ENCODE assay signal across 25 mouse cellular contexts in the genomic region with DNA sequence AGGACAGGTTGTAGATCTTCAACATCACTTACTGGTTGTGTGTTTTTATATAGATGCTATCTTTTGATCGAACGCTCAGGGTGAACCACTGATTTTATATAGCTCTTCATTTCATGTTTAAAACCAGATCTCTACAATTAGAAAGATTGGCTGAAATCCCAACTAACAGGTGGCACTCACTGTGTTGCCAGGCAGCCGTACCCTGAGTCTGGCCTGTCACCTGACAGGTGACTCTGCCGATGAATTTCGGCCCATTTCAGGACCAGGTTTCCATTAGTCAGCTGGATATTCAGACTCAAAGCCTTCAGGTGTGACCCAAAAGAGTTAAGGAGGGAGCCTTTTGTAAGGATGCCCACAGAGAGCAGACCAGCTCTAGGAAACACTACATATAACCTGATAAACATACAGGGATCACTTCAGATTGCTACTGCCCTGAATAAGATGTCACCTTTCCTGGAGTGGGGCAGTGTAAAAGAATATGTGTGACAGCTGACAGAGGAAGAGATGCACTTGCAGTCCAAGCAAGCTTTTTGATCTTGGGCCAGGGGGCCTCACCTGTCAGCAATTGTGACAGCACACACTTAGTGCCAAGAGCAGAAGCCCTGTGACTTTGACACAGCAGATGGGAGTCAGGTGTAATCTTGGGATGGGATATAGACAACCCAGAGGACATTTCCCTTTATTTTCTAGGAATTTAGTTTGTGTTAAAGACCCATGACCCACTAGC.
DNase-seq lines count a peak whose midpoint lies in the region; ATAC-seq and TF ChIP-seq lines count a peak whose summit lies in the region.
"Had no signal": no experiment of that assay in that cellular context is flagged by ENCODE, and none has a peak within 500 bp of the region (broad histone marks: within the 10 kb centered on the region; RNA-seq: fewer than 3 reads in every experiment).

No protein-coding gene starts in this region.

- H3K27me3 ChIP-seq in hindbrain, postnatal 0 days (ENCODE audit: insufficient read depth, low read length): no peaks in the 10 kb centered on the region
- no peaks in the 10 kb centered on the region for H3K27me3 ChIP-seq in hindbrain, embryonic 12.5 days
- H3K27me3 ChIP-seq: CH12.LX; embryonic facial prominence, embryonic 15.5 days; hindbrain, embryonic 15.5 days; Patski had no signal

- no peak overlapping the region for H3K4me3 ChIP-seq in hindbrain, postnatal 0 days (ENCODE audit: low read length)
- no peak overlapping the region for H3K4me3 ChIP-seq in hindbrain, embryonic 12.5 days
- H3K4me3 ChIP-seq: embryonic facial prominence, embryonic 15.5 days; erythroblast, embryonic 14.5 days; forebrain, embryonic 10.5 days; heart, embryonic 10.5 days; hindbrain, embryonic 15.5 days had no signal

- H3K9ac ChIP-seq in hindbrain, postnatal 0 days (replicated peaks; ENCODE audit: low read length): no peak overlapping the region
- H3K9ac ChIP-seq in hindbrain, embryonic 12.5 days: no peak overlapping the region
- H3K9ac ChIP-seq: embryonic facial prominence, embryonic 15.5 days; hindbrain, embryonic 15.5 days had no signal

- H3K36me3 ChIP-seq in hindbrain, postnatal 0 days (ENCODE audit: insufficient read depth, low read length): no peaks in the 10 kb centered on the region
- no peaks in the 10 kb centered on the region for H3K36me3 ChIP-seq in hindbrain, embryonic 12.5 days
- H3K36me3 ChIP-seq: embryonic facial prominence, embryonic 15.5 days; forebrain, embryonic 10.5 days; heart, embryonic 10.5 days; hindbrain, embryonic 15.5 days had no signal

- no peak overlapping the region for H3K27ac ChIP-seq in hindbrain, postnatal 0 days
- no peak overlapping the region for H3K27ac ChIP-seq in hindbrain, embryonic 12.5 days
- H3K27ac ChIP-seq: embryonic facial prominence, embryonic 15.5 days; forebrain, embryonic 10.5 days; heart, embryonic 10.5 days; hindbrain, embryonic 15.5 days had no signal

- TF ChIP-seq CTCF in hindbrain, postnatal 0 days (IDR thresholded peaks at IDR 0.05; ENCODE audit: low read depth): no peak

- DNase-seq in hindbrain, postnatal 0 days (ENCODE audit: low spot score): peak; percentile 6
- DNase-seq in cerebellum, adult 11-12 months: peak; percentile 39
- DNase-seq in cerebellum, adult 9-10 months: peak; percentile 68
- peak; percentile 72 to 79 for DNase-seq in cerebellum, postnatal 25 days
- no peak for DNase-seq in kidney, adult 11 months
- DNase-seq in thymus, postnatal 4 days: no peak
- DNase-seq in kidney, adult 9 months: no peak
- DNase-seq: adrenal gland, postnatal 14 days; embryo, embryonic 11 days; gastrocnemius, postnatal 10 days; heart, adult 18-20 months; heart, postnatal 10 days; heart, postnatal 4 days had no signal

- no peaks in the 10 kb centered on the region for H3K9me3 ChIP-seq in hindbrain, postnatal 0 days (ENCODE audit: low read length)
- H3K9me3 ChIP-seq in hindbrain, embryonic 12.5 days (replicated peaks): no peaks in the 10 kb centered on the region
- H3K9me3 ChIP-seq: embryonic facial prominence, embryonic 15.5 days; forebrain, embryonic 10.5 days; heart, embryonic 10.5 days; hindbrain, embryonic 15.5 days had no signal

- H3K4me1 ChIP-seq in hindbrain, postnatal 0 days (ENCODE audit: insufficient read depth, low read length): no peaks in the 10 kb centered on the region
- no peaks in the 10 kb centered on the region for H3K4me1 ChIP-seq in hindbrain, embryonic 12.5 days
- H3K4me1 ChIP-seq: embryonic facial prominence, embryonic 15.5 days; forebrain, embryonic 10.5 days; heart, embryonic 10.5 days; hindbrain, embryonic 15.5 days had no signal

- H3K4me2 ChIP-seq in hindbrain, postnatal 0 days (ENCODE audit: low read depth, low read length): no peak overlapping the region
- H3K4me2 ChIP-seq in hindbrain, embryonic 12.5 days (replicated peaks): no peak overlapping the region
- H3K4me2 ChIP-seq: embryonic facial prominence, embryonic 15.5 days; hindbrain, embryonic 15.5 days had no signal

- ATAC-seq in hindbrain, postnatal 0 days: no peak
- no peak for ATAC-seq in hindbrain, embryonic 12.5 days (ENCODE audit: low FRiP score)
- ATAC-seq: activated CD4-positive, CD25-positive, alpha-beta regulatory T cell, adult 4 months; forebrain, embryonic 14.5 days; inflammation-experienced regulatory T-cells, adult 6 months; intestine, postnatal 0 days; Patski had no signal

- 81% methylated on average over 5 of the region's 5 CpGs for WGBS in hindbrain, postnatal 0 days
- WGBS in hindbrain, embryonic 12.5 days: 86% methylated on average over 5 of the region's 5 CpGs

Comparison
In these comparisons a context has a peak if more than half of its experiments do, and no peak if none do; other contexts are left out.
1. DNase-seq: peak in hindbrain, postnatal 0 days (single experiment), cerebellum, adult 11-12 months (single experiment), cerebellum, adult 9-10 months (single experiment) and cerebellum, postnatal 25 days (2 of 2); none in kidney, adult 11 months (single experiment), thymus, postnatal 4 days (single experiment) and kidney, adult 9 months (single experiment).